Mouse (Mus musculus): Measurements from ENCODE around the gene Ifi47. TPM values are rescaled to one million over a fixed set of nuclear protein-coding genes. Genes with fewer than 3 reads are reported as not detected.

Ifi47 gene
- total and polyA plus RNA-seq, 2 experiments from 2014 or later: 0.67 to 1.6 TPM

DNA sequence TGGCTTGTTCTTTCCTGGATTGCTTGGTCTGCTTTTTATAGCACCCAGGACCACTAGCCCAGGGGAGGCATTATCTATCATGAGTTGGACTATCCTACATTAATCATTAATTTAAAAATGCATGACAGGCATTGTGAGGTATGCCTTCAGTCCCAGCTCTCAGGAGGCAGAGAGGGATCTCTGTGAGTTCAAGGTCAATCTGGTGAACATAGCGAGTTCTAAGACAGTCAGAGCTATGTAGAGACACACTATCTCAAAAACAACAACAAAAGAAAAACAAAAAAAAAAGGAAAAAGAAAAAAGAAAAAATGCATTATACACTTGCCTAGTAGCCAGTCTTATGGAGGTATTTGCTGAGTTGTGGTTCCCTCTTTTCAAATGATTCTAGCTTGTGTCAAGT lies 8.0 kb downstream of the Ifi47 start:
- ATAC-seq (no peak), DNase-seq (no peak)
- TF ChIP-seq CTCF (IDR thresholded peaks at IDR 0.05; ENCODE audit: low read depth): no peak
- H3K4me2 ChIP-seq (ENCODE audit: low read depth): no peak overlapping the region
- no peak overlapping the region for H3K9ac ChIP-seq
- no peak overlapping the region for H3K27ac ChIP-seq (ENCODE audit: low read depth, low read length)
- no peak overlapping the region for H3K4me3 ChIP-seq (ENCODE audit: low read depth, low read length)
- no peaks in the 10 kb centered on the region for H3K9me3 ChIP-seq (ENCODE audit: low read length)
- no peaks in the 10 kb centered on the region for H3K27me3 ChIP-seq (ENCODE audit: insufficient read depth, low read length)
- no peaks in the 10 kb centered on the region for H3K4me1 ChIP-seq (ENCODE audit: insufficient read depth)
- WGBS: 83% methylated on average over 1 of the region's 1 CpGs
- H3K36me3 ChIP-seq (ENCODE audit: insufficient read depth): no peaks in the 10 kb centered on the region

DNA sequence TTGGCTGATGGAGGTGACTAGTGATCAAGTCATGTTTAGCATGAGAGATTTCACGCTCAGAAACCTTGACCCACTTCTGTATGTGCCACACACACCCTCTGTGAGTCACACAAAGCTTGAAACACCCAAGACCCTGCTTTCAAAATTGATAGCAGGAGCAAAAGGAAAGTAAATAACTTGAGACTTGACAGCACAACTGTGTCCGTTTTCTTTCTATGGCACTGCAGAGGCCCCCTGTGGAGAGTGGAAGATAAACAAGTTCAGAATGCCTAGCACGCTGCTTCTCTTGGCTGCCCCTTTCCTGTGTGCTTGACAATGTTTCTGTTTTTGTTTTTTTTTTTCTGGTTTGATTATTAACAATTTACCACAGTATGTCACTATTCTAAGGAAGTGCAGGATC lies 8.5 kb downstream of the Ifi47 start:
- no peaks in the 10 kb centered on the region for H3K4me1 ChIP-seq (ENCODE audit: insufficient read depth)

DNA sequence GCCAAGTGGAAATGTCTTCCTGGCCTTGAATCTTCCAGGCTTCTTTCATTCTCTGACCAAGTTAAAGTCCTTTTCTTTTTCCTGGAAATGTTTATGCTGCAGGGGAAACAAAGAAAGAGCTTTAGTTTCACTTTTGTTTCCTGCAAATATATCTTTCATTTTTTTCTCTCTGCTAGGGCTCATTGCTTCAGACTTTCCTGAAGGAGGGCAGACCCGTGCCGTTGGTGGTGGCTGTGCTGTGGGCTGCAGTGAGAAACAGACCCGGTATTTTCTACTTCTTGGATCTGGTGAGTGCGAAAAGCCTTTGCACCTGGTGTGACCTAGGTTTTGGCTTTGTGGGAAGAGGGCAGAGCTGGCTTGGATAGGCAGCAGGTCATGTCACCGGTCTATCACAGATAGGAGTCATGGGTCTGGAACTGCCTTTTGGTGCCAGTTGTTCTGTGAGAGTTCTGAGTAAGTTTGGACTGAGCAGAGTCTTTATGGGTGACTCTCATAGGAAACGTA lies 10.5 kb downstream of the Ifi47 start:
- ATAC-seq: no peak
- H3K9me3 ChIP-seq (ENCODE audit: low read length): no peaks in the 10 kb centered on the region

More for the DNA sequence above, 8.5 kb downstream of the Ifi47 start:
- DNase-seq (no peak), ATAC-seq (no peak)
- Histone ChIP-seq H3K36me3 (ENCODE audit: insufficient read depth) (no peaks in the 10 kb centered on the region), H3K9ac (no peak overlapping the region), H3K4me2 (ENCODE audit: low read depth) (no peak overlapping the region), H3K27me3 (ENCODE audit: insufficient read depth, low read length) (no peaks in the 10 kb centered on the region), H3K9me3 (ENCODE audit: low read length) (no peaks in the 10 kb centered on the region), H3K27ac (ENCODE audit: low read depth, low read length) (no peak overlapping the region), H3K4me3 (ENCODE audit: low read depth, low read length) (no peak overlapping the region)
- 42% methylated on average over 3 of the region's 3 CpGs for WGBS
- no peak for TF ChIP-seq CTCF (IDR thresholded peaks at IDR 0.05; ENCODE audit: low read depth)

DNA sequence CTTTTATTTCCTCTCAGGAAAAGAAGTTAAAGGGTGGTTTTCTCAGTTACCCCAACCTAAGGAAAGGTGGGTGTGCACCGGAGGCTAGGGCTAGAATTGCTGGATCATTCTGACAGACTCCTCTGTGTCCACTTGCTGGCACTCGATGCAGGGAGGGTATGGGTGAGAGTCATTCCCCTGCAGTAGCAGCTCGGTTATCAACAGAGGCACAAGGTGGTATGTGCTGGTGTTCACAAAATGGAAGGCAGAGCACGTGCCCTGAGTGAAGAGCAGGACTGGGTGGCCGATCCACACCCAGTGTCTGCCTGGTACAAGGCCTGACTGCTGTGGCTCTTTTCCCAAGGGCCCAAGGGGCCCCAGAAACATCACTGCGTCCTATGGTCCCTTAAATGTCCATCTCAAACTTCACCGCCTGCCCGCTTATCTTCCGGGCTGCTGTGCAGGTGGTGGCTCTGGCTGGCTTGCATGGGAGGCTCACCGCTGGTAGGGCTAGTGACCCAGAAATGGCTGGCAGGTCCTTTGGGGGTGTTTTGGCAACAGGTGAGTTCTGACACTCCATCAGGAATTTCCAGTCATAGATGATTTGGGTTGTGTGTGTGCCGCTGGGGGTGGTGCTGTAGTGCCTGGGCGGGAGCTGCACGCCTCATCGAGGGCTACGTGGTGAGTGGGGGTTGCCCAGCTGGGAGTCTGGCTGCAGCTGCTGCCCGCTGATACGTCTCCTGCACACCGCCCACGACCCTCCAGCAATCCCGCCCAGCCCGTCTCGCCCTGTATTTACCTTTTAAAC lies 11.6 kb downstream of the Ifi47 start:
- no peak for ATAC-seq
- no peak overlapping the region for H3K27ac ChIP-seq (ENCODE audit: low read depth, low read length)

More for the DNA sequence above, 10.5 kb downstream of the Ifi47 start:
- no peak for TF ChIP-seq CTCF (IDR thresholded peaks at IDR 0.05; ENCODE audit: low read depth)
- WGBS: 85% methylated on average over 6 of the region's 6 CpGs
- Histone ChIP-seq H3K4me1 (ENCODE audit: insufficient read depth) (no peaks in the 10 kb centered on the region), H3K27me3 (ENCODE audit: insufficient read depth, low read length) (no peaks in the 10 kb centered on the region), H3K9ac (no peak overlapping the region), H3K4me2 (ENCODE audit: low read depth) (no peak overlapping the region), H3K27ac (ENCODE audit: low read depth, low read length) (no peak overlapping the region), H3K4me3 (ENCODE audit: low read depth, low read length) (no peak overlapping the region), H3K36me3 (ENCODE audit: insufficient read depth) (no peaks in the 10 kb centered on the region)
- DNase-seq: no peak

DNA sequence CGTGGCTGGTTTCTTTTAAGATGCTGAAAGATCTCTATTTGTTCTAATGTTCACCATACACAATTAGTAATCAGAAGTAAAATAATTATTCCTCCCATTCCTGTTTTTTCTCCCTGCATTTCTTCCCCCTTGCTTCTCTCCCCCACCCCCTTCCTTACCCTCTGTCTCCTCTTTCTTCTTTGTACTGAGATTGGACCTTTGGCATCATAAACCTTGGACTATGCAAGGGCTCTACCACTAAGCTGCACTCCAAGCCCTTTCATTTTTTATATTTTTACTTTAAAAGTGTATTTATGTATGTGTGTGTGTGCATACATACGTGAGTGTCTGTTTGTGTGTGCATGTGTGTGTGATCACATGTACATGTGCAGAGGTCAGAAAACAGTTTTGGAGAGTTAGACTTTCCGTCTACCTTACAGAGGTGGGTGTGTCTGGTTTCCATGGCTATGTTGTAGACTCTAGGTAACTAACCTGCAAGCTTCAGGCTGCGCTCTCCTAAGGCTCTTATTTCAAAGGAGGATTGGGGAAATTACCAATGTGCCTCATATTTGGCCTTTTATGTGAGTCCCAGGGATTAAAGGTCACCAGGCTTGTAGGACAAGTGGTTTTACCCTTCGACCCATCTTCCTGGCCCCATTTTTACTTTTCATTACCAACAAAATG lies 12.7 kb downstream of the Ifi47 start:
- Histone ChIP-seq H3K27me3 (ENCODE audit: insufficient read depth, low read length) (no peaks in the 10 kb centered on the region), H3K36me3 (ENCODE audit: insufficient read depth) (no peaks in the 10 kb centered on the region), H3K4me3 (ENCODE audit: low read depth, low read length) (no peak overlapping the region), H3K9ac (no peak overlapping the region), H3K4me1 (ENCODE audit: insufficient read depth) (no peaks in the 10 kb centered on the region), H3K4me2 (ENCODE audit: low read depth) (no peak overlapping the region), H3K27ac (ENCODE audit: low read depth, low read length) (no peak overlapping the region), H3K9me3 (ENCODE audit: low read length) (no peaks in the 10 kb centered on the region)
- TF ChIP-seq CTCF (IDR thresholded peaks at IDR 0.05; ENCODE audit: low read depth): no peak
- ATAC-seq: no peak
- 90% methylated on average over 5 of the region's 5 CpGs for WGBS
- DNase-seq: no peak

More for the DNA sequence above, 11.6 kb downstream of the Ifi47 start:
- DNase-seq: no peak
- H3K27me3 ChIP-seq (ENCODE audit: insufficient read depth, low read length): no peaks in the 10 kb centered on the region
- no peaks in the 10 kb centered on the region for H3K36me3 ChIP-seq (ENCODE audit: insufficient read depth)
- no peaks in the 10 kb centered on the region for H3K9me3 ChIP-seq (ENCODE audit: low read length)
- no peak overlapping the region for H3K4me3 ChIP-seq (ENCODE audit: low read depth, low read length)
- no peak overlapping the region for H3K9ac ChIP-seq
- TF ChIP-seq CTCF (IDR thresholded peaks at IDR 0.05; ENCODE audit: low read depth): no peak
- no peak overlapping the region for H3K4me2 ChIP-seq (ENCODE audit: low read depth)
- no peaks in the 10 kb centered on the region for H3K4me1 ChIP-seq (ENCODE audit: insufficient read depth)
- WGBS: 44% methylated on average over 22 of the region's 22 CpGs

DNA sequence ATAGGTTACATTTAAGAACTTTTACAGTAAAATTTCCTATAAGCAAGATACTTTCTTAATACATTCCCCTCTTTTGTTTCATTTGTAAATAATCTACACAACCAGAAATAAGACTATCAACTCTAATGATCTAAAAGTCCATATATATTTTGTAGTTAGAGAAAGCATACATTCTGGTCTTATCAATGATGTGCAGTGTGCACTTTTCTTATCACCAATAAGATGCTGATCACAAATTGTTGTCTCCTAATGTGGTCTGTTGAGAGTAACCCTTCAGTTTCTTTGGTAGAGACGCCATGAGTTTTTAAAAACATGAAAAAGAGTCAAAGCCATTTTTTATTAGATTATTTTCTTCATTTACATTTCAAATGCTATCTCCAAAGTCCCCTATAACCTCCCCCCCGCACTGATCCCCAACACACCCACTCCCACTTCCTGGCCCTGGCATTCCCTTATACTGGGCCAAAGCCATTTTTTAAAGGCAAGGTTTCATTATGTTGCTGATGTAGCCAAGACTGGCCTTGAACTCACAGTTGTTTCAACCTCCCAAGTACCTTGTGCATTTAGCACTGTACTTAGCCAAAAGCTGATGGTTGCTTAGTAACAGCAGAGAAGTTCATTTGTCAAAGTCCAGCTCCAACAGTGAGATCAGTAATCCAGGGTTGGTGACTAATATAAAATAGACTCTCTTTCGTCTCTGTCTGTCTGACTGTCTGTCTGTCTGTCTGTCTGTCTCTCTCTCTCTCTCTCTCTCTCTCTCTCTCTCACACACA lies 13.5 kb downstream of the Ifi47 start:
- Histone ChIP-seq H3K4me3 (ENCODE audit: low read depth, low read length) (no peak overlapping the region), H3K4me1 (ENCODE audit: insufficient read depth) (no peaks in the 10 kb centered on the region), H3K4me2 (ENCODE audit: low read depth) (no peak overlapping the region), H3K36me3 (ENCODE audit: insufficient read depth) (no peaks in the 10 kb centered on the region), H3K9ac (no peak overlapping the region), H3K27ac (ENCODE audit: low read depth, low read length) (no peak overlapping the region), H3K27me3 (ENCODE audit: insufficient read depth, low read length) (no peaks in the 10 kb centered on the region), H3K9me3 (ENCODE audit: low read length) (no peaks in the 10 kb centered on the region)
- WGBS: 85% methylated on average over 3 of the region's 3 CpGs
- no peak for DNase-seq
- ATAC-seq: no peak
- TF ChIP-seq CTCF (IDR thresholded peaks at IDR 0.05; ENCODE audit: low read depth): no peak

Measured in forebrain, postnatal 0 days (tissue).